Mouse (Mus musculus) CH12.LX (cell line): ENCODE measurements around the gene Slc4a1.
A peak's percentile ranks its signal among the peaks of the same experiment; 100 is the strongest.

ENCODE experiments used
- CTCF ChIP-seq, 2 experiments: IDR thresholded peaks in 1 of 2; conservative IDR thresholded peaks in 1 of 2; 2 replicates each; pipeline ENCODE4 v1.5.1; 2011 to 2012; ENCODE audit warnings: low read depth in 2 of 2, low read length in 2 of 2, improper control_type of control experiment in 1 of 2, inconsistent platforms in 1 of 2, mild to moderate bottlenecking in 1 of 2, moderate library complexity in 1 of 2
- ELF1 ChIP-seq: IDR thresholded peaks from 2 replicates; pipeline ENCODE4 v1.6.1; 2014; ENCODE audit warnings: low read depth, mild to moderate bottlenecking, inconsistent platforms, low read length, improper control_type of control experiment
- EP300 ChIP-seq: IDR thresholded peaks from 2 replicates; pipeline ENCODE4 v1.6.1; 2011; ENCODE audit warnings: low read length, improper control_type of control experiment
- MAX ChIP-seq: IDR thresholded peaks from 2 replicates; pipeline ENCODE4 v1.6.1; 2011; ENCODE audit warnings: low read length, improper control_type of control experiment
- POLR2A ChIP-seq: IDR thresholded peaks from 2 replicates; pipeline ENCODE4 v1.6.1; 2011; ENCODE audit warnings: low read depth, mild to moderate bottlenecking, improper control_type of control experiment, low read length

DNA sequence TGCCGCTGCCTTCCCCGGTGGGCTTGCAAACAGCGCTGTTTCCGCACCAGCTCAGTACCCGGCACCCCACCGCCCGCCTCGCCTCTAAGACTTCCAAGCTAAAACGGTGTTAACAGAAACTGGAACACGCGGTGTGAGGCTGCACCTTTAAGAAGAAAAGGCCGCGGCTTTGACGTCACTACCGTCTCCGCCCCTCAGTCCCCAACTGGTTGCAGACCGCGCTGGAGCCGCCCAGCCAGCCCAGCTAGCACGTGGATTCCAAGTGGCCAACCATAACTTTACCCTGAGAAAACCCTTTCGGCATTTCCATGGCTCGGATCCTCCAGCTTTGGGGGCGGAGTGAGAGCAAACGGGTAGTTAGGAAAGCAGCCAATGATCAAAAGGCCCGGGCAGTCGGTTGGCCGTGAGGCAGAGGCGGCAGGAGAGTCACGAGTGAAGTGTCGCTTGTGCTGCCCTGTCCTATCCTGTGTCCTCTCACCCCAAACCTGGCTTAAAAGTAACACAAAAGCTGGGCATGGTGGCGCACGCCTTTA is 42.4 kb upstream of the Slc4a1 start:
- no peak for TF ChIP-seq EP300
- peak; percentile 99 for TF ChIP-seq MAX
- no peak for TF ChIP-seq CTCF (conservative IDR thresholded peaks at IDR 0.05 in 1 of 2, IDR thresholded peaks at IDR 0.05 in 1 of 2; ENCODE audit: low read depth in 2 of 2, low read length in 2 of 2)
- peak; percentile 75; the same call in 1 of the 2 replicates for TF ChIP-seq ELF1
- peak; percentile 98 for TF ChIP-seq POLR2A
